Mouse (Mus musculus) CD4-positive helper T cell, adult 2 months (primary cell): ENCODE measurements around the gene Cox19.
"Not testable (repeated sequence)": the region's sequence is repeated elsewhere in the genome, so short reads cannot be mapped to it uniquely, and the experiment has no call there.

Experiments
- DNase-seq: peaks from one replicate; pipeline ENCODE4 v3.0.0-alpha.2; 2012; ENCODE audit warnings: low read depth, missing footprints, low spot score

Gene Cox19

GRCm38 (mm10) chr5:139351134-139351533, at the start of gene Cox19:
Gene Cox19, minus strand, starts transcription at chr5:139351418.
- DNase-seq, result no peak

DNA sequence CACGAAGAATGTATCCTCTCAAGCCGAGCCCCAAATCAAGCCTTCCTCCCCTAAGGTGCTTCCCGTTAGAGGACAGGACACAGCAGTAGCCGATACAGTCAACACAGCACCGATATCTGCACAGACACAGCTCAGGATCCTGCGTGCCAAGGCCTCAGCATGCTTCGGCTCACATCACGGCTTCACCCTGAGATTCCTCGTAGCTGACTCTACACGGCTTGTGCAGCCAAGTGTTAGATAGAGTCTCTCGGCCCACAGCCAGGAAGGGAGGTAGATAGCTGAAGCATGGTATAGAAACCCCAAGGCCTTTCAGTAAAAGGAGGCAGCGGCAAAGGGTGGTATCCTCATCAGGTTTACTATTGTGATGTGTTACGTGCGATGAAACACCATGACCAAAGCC, 48.8 kb upstream of the Cox19 start:
- DNase-seq, result no peak

GRCm38 (mm10) chr5:139398786-139399185, 47.6 kb upstream of the Cox19 start:
- no peak for DNase-seq

GRCm38 (mm10) chr5:139397959-139398753, 46.9 kb upstream of the Cox19 start:
- DNase-seq, result peak; percentile 89

GRCm38 (mm10) chr5:139397359-139397916, 46.2 kb upstream of the Cox19 start:
- no peak for DNase-seq

GRCm38 (mm10) chr5:139395528-139395927, 44.3 kb upstream of the Cox19 start:
- no peak for DNase-seq

DNA sequence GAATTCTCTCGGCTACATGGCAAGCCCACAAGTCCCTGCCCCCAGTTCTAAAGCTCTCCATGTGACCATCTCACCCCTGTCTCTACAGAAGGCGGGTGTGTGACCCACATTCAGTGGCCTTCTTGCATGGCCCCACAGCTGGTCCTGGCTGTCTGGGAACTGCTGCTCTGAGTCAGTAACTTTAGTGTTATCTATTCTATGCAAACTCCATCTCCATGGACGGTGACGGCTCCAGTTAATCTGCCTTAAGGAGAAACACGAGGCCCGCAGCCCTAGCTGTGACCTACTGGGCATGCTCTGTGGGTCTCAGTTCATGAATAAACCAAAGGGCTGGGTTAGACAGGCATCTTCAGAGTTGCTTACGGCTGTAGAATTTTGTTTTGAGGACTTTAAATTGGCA, 43.2 kb upstream of the Cox19 start:
- DNase-seq, result no peak

- no peak for DNase-seq
Observed at GRCm38 (mm10) chr5:139393197-139393588, 42.0 kb upstream of the Cox19 start.

DNA sequence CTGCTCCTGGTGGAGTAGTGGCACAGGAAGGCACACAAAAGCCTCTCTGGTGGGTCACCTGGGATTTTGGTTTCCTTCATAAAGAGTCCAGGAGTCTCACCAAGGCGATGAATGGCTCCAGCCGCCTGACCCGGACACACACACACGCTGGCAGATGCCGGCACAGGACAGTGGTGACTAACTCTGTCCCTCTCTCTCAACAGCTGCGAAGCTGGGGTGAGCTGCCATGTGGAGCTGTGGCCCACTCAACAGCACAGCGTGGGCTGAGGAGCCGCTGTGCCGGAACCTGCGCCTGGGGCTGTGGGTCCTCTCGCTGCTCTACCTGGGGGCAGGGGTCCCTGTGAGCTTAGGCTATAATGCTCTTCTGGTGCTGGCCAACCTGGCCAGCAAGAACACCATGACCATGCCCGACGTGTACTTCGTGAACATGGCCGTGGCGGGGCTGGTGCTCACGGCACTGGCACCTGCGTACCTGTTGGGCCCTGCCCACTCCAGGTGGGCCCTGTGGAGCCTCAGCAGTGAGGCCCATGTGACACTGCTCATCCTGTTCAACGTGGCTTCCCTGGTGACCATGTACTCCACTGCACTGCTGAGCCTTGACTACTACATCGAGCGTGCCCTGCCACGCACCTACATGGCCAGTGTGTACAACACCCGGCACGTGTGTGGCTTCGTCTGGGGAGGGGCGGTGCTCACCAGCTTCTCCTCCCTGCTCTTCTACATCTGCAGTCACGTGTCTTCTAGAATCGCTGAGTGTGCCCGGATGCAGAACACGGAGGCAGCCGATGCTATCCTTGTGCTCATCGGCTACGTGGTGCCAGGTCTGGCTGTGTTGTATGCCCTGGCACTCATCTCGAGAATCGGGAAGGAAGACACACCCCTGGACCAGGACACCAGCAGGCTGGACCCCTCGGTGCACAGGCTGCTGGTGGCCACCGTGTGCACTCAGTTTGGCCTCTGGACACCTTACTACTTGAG, 41.3 kb upstream of the Cox19 start:
- no peak for DNase-seq

DNA sequence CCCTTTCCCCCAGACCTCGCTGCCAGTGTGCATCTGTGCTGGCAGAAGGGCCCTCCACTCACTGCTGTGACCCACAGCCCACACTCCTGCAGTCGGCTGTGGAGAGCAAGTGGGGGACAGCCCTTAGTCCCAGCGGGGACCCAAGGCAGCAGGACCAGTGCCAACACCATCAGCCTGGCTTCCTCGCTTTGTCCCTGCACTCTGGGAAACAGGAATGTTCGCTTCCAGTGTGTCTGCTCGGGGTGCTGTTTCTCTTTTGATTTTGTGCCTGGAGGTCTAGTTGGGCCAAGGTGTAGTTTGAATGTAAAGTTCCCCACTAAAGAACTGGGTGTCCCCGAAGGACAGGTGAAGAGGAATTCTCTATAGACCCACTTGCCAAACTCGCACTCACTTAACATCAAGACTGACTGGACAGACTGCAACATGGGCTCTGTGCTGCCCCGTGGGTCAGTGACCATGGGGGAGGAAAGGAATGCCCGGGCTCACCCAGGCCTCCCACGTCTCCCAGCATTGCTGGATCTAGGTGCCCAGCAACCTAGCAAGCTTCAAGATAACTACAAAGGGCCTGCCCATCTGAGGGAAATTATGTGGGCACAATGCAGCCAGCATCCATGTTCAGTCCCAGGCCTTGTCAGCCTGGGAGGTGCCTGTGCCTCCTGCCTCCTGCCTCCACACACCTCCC, 40.2 kb upstream of the Cox19 start:
- no peak for DNase-seq

DNA sequence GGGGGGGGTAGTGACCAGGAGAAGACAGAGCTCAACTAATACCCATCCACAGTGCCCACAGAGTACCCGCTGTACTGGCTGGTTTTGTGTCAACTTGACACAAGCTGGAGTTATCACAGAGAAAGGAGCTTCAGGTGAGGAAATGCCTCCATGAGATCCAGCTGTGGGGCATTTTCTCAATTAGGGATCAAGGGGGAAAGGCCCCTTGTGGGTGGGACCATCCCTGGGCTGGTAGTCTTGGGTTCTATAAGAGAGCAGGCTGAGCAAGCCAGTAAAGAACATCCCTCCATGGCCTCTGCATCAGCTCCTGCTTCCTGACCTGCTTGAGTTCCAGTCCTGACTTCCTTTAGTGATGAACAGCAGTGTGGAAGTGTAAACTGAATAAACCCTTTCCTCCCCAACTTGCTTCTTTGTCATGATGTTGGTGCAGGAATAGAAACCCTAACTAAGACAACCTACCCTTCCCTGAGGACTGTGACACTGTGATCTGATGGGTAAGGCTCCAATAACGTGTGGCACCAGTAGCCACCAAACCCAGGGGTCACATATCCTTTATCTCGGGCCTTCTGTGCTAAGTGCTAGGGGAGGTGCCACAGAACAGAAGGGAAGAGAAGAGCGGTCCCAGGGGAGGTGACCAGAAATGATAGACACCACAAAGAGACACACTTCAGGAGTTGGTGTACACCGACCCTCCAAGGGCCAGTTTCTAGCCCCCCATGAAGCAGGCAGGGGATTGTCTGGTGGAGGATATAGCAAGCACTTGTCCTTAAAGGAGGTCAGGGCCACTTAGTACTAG, 39.3 kb upstream of the Cox19 start:
- DNase-seq, result not testable (repeated sequence)

DNA sequence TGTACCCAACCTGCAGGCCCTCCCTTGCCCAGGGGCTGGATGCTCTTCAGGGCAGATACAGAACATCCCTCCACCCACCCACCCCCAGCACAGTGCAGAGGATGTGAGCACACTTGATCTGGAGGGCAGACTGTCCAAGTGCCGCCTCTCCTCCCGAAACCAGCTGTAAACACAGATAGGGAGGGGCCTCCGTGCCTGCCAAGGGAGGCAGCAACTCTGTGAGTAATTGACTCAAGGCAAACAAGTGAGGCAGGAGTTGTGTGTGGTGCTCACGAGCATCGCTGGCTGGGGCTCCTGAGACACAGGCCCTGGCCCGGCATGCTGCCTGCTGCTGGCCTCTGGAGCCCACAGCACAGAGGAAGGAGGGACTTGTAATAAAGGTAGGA, 38.5 kb upstream of the Cox19 start:
- DNase-seq, result no peak

DNA sequence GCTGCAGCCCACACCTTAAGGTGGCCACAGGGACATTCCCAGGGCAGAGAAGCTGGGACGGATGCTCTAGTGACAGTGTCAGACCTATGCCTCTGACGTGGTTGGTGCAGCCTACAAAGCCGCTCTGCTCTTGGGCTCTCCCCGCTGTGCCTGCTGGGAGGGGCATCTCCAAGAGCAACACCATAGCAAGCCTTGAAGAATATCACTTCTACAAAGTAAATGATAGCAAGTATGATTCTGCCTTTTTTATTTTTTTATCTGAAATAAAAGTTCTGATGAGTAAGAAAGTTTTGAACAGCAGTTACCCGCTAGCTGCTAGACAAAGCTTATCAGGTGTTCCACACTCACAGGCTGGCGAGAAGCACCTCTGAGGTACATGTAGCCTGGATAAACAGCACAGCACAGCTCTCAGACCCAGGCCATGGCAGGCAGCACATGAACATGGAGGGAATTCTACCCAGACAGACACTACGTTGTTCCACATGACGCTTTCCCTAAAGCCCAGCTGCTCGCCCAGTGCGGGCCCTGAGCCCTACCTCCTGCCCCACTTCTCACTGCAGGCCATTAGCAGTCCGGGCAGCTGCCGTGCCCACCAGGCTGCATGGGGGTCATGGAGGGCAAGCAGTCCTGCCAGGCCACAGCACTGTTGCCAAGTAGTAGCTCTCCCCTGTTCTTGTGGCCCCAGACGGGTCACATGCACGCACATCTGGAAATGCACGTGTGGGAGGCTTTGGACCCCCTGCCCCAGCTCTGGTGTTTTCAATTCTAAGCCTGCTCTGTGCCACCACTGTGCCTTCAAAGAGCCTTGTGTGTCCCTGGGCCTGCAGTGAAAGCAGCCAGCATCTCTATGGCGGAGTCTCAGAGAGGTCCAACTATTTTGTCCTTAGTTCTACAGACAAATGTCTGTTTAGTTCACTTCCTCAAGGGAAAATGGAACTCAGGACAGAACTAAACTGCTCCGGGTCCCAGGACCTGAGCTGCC, 37.8 kb upstream of the Cox19 start:
- DNase-seq, result no peak

DNA sequence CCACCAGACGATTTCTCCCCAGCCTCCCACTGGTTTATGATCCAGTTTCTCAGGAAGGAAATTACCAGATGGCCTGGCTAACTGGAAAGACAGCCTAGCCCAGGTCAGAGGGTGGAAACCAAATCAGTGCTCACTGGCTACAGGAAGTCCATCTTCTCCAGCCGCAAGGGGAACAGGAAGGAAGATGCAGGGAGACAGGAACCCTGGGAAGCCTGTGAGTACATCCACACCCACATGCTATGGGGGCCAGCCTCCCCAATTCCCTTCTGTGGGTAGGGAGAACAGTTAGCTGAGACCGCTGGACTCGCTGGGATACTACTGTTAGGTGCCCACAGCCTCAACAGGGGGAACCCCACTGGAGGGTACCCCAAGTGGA, 37.0 kb upstream of the Cox19 start:
- DNase-seq, result no peak

GRCm38 (mm10) chr5:139387329-139388194, 36.3 kb upstream of the Cox19 start:
- DNase-seq, result no peak

DNA sequence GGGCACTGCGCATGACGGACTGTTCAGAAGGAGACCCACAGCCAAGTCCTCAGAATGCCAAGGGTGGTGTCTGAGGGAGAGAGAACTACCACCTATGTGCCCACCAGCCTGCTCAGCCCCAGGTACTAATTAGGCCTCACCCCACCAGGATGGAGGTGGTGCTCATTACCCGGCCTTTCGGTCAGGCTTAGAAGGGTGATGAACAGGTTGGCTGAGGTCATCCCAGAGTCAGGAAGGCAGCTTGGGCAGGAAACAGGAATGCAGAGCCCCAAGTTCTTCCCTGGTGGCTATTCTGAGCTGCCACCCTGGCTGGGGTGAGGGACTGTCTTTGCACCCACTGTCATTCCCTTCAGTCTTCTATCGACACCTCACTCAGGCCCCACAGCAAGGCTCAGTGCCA, 34.8 kb upstream of the Cox19 start:
- no peak for DNase-seq

DNA sequence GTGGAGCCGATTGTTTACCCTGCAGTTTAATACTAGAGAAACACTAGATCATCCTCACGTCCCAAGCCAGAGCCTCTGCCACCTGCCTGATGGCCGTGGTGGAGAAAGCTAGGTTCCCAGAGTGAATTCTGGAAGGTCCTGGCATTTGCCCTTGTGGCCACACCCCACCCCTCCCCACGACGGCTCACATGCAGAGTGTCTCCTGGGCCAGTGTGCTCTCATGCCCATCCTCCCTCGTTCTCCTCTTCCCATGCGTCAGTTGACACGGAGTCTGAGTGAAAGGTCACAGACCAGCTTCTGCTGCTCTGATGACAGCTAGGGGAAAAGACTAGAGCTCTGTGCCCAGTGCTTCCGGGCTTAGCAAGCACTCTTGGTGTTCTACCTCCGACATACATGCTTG, 33.3 kb upstream of the Cox19 start:
- DNase-seq, result peak; percentile 63

GRCm38 (mm10) chr5:139383234-139383633, 32.0 kb upstream of the Cox19 start:
- DNase-seq, result no peak

DNA sequence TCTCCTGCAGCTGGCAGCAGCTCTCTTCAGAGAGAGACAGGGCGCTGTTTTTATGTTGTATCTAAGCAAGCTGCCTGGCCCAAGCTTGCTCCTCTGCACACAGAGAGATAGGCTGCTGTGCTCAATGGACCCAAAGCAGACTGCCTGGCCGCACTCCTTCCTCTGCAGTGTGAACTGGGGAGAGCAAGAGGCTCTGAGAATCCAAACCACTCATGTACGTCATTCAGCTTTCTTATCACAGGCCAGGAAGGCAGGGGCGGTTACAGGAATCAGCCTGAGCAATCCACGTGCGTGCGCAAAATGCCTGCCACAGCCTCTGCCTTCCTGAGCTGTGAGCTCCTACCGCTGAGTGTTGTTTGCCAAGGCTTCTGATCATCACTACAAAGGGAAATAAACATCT, 31.5 kb upstream of the Cox19 start:
- peak; percentile 95 for DNase-seq
